Mouse (Mus musculus): ENCODE results near the gene Chaf1a. TPM values are rescaled to one million over a fixed set of nuclear protein-coding genes. Genes with fewer than 3 reads are reported as not detected.

The Chaf1a gene
- polyA plus RNA-seq, 1 experiment from 2014 or later: 3.0 TPM

DNA sequence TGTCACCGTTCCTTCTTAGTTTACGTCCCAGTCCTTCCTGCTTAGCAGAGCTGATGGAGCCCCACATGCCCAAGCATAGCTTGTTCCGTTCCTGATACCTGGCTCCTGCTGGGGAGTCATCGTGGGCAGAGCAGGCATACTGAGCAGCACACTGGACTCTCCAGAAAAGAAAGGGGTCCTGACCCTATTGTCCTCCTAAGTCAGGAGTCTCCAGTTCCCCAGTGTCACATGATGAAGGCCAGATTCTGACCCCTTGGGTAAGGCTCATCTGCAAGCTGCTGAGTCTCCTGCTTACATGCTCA, 17.3 kb upstream of the Chaf1a start:
- TF ChIP-seq EP300 (IDR thresholded peaks at IDR 0.05) (no peak), CTCF (IDR thresholded peaks at IDR 0.05) (no peak)
- ATAC-seq (no peak), DNase-seq (ENCODE audit: low spot score) (no peak)
- H3K27ac ChIP-seq (ENCODE audit: low read length): no peak overlapping the region
- H3K9ac ChIP-seq (replicated peaks; ENCODE audit: low read depth): no peak overlapping the region
- H3K4me1 ChIP-seq (ENCODE audit: insufficient read depth, low read depth, low read length): no peaks in the 10 kb centered on the region
- peaks cover 17% of the 10 kb centered on the region for H3K36me3 ChIP-seq (ENCODE audit: insufficient read depth, low read length)
- no peak overlapping the region for H3K4me2 ChIP-seq (replicated peaks; ENCODE audit: low read depth, low read length)
- no peaks in the 10 kb centered on the region for H3K27me3 ChIP-seq (replicated peaks; ENCODE audit: insufficient read depth, low read length)
- no peaks in the 10 kb centered on the region for H3K9me3 ChIP-seq (ENCODE audit: low read length)
- 82% methylated on average over 4 of the region's 4 CpGs for WGBS
- no peak overlapping the region for H3K4me3 ChIP-seq (ENCODE audit: low read depth, low read length)

- no peak overlapping the region for H3K9ac ChIP-seq (replicated peaks; ENCODE audit: low read depth)
- 44% methylated on average over 5 of the region's 5 CpGs for WGBS
- H3K27ac ChIP-seq (ENCODE audit: low read length): 0 out of 2 replicates have a peak overlapping the region, but pooled peaks have one; percentile 6
- TF ChIP-seq CTCF (IDR thresholded peaks at IDR 0.05) (no peak), EP300 (IDR thresholded peaks at IDR 0.05) (no peak)
- H3K4me2 ChIP-seq (replicated peaks; ENCODE audit: low read depth, low read length): no peak overlapping the region
- peaks cover 15% of the 10 kb centered on the region for H3K36me3 ChIP-seq (ENCODE audit: insufficient read depth, low read length)
- no peaks in the 10 kb centered on the region for H3K9me3 ChIP-seq (ENCODE audit: low read length)
- DNase-seq (ENCODE audit: low spot score) (peak; percentile 47), ATAC-seq (peak; percentile 50)
- H3K4me3 ChIP-seq (ENCODE audit: low read depth, low read length): no peak overlapping the region
- H3K27me3 ChIP-seq (replicated peaks; ENCODE audit: insufficient read depth, low read length): no peaks in the 10 kb centered on the region
- H3K4me1 ChIP-seq (ENCODE audit: insufficient read depth, low read depth, low read length): no peaks in the 10 kb centered on the region
These were observed 16.9 kb upstream of the Chaf1a start for GRCm38 (mm10) chr17:56023386-56023785.

GRCm38 (mm10) chr17:56024476-56024875, 15.8 kb upstream of the Chaf1a start:
- H3K4me1 ChIP-seq (ENCODE audit: insufficient read depth, low read depth, low read length): no peaks in the 10 kb centered on the region
- WGBS: 54% methylated on average over 2 of the region's 2 CpGs
- peaks cover 4% of the 10 kb centered on the region; the same call in 1 of the 2 replicates for H3K36me3 ChIP-seq (ENCODE audit: insufficient read depth, low read length)
- H3K27ac ChIP-seq (ENCODE audit: low read length): no peak overlapping the region
- DNase-seq (ENCODE audit: low spot score) (no peak), ATAC-seq (no peak)
- H3K9ac ChIP-seq (replicated peaks; ENCODE audit: low read depth): no peak overlapping the region
- TF ChIP-seq EP300 (IDR thresholded peaks at IDR 0.05) (no peak), CTCF (IDR thresholded peaks at IDR 0.05) (no peak)
- H3K9me3 ChIP-seq (ENCODE audit: low read length): no peaks in the 10 kb centered on the region
- H3K27me3 ChIP-seq (replicated peaks; ENCODE audit: insufficient read depth, low read length): no peaks in the 10 kb centered on the region
- H3K4me3 ChIP-seq (ENCODE audit: low read depth, low read length): no peak overlapping the region
- no peak overlapping the region for H3K4me2 ChIP-seq (replicated peaks; ENCODE audit: low read depth, low read length)

DNA sequence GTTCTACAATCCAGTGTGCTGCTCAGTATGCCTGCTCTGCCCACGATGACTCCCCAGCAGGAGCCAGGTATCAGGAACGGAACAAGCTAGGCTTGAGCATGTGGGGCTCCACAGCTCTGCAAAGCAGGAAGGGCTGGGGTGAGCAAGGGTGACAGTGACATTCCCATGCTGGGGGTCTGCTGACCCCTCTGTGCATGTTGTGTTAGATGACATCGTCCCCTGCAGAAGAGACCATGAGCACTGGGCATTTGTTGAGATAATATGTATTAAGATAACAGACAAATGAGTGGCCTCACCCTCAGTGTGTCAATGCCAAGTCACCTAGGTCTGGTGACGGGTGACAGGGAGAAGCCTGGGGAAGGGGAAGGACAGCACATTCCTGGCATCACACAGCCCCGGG, 15.3 kb upstream of the Chaf1a start:
- Histone ChIP-seq H3K27me3 (replicated peaks; ENCODE audit: insufficient read depth, low read length) (no peaks in the 10 kb centered on the region), H3K9ac (replicated peaks; ENCODE audit: low read depth) (no peak overlapping the region), H3K27ac (ENCODE audit: low read length) (no peak overlapping the region), H3K9me3 (ENCODE audit: low read length) (no peaks in the 10 kb centered on the region), H3K36me3 (ENCODE audit: insufficient read depth, low read length) (0 out of 2 replicates have a peak, but pooled peaks cover under 1% of the 10 kb centered on the region), H3K4me2 (replicated peaks; ENCODE audit: low read depth, low read length) (no peak overlapping the region), H3K4me1 (ENCODE audit: insufficient read depth, low read depth, low read length) (no peaks in the 10 kb centered on the region), H3K4me3 (ENCODE audit: low read depth, low read length) (no peak overlapping the region)
- TF ChIP-seq CTCF (IDR thresholded peaks at IDR 0.05): no peak
- TF ChIP-seq EP300 (IDR thresholded peaks at IDR 0.05): no peak
- DNase-seq (ENCODE audit: low spot score) (no peak), ATAC-seq (no peak)
- WGBS: 72% methylated on average over 5 of the region's 5 CpGs

DNA sequence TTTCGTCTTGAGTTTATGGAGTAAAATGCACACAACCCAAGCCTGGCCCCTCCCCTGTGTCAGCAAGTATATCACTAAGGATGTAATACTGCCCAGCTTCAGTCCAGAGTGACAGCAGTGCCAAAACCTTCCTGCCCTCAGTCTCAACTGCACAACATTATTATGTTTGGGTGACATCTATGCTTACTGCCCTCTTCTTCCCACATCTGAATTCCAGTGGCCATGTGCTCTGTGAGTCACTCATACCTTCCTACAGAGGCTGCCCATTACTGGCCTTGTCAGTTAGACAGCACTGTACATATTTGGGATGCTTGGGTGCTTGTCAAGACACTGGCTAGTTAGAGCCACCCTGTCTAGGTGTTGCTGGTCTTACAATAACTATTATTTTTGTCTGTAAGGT, 13.9 kb upstream of the Chaf1a start:
- H3K9ac ChIP-seq (replicated peaks; ENCODE audit: low read depth): no peak overlapping the region
- no peak for ATAC-seq
- no peaks in the 10 kb centered on the region for H3K4me1 ChIP-seq (ENCODE audit: insufficient read depth, low read depth, low read length)
- no peak for DNase-seq (ENCODE audit: low spot score)
- TF ChIP-seq CTCF (IDR thresholded peaks at IDR 0.05) (no peak), EP300 (IDR thresholded peaks at IDR 0.05) (no peak)
- H3K4me2 ChIP-seq (replicated peaks; ENCODE audit: low read depth, low read length): no peak overlapping the region
- H3K4me3 ChIP-seq (ENCODE audit: low read depth, low read length): no peak overlapping the region
- WGBS: 85% methylated on average over 1 of the region's 1 CpGs
- H3K27me3 ChIP-seq (replicated peaks; ENCODE audit: insufficient read depth, low read length): no peaks in the 10 kb centered on the region
- no peaks in the 10 kb centered on the region for H3K36me3 ChIP-seq (ENCODE audit: insufficient read depth, low read length)
- no peaks in the 10 kb centered on the region for H3K9me3 ChIP-seq (ENCODE audit: low read length)
- H3K27ac ChIP-seq (ENCODE audit: low read length): no peak overlapping the region

DNA sequence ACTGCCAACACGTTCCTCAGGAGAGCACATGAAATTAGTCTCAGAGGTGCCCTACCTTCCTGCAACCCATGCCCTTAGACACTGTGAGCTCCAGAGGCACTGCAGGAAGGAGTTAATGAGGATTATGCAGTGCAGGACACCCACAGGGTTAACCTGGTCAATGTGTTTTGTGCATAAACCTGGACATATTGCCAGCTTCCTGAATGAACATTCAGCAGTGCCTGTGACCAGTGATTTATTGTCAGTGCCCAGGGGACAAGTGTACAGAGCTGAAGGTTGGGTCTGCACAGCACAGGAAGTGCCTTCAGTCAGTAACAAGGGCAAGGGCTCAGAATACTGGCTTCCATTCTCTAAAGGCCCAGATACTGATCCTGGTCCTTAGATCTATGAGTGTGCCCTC, 13.4 kb upstream of the Chaf1a start:
- Histone ChIP-seq H3K9ac (replicated peaks; ENCODE audit: low read depth) (no peak overlapping the region), H3K9me3 (ENCODE audit: low read length) (no peaks in the 10 kb centered on the region), H3K4me3 (ENCODE audit: low read depth, low read length) (no peak overlapping the region), H3K27ac (ENCODE audit: low read length) (no peak overlapping the region), H3K27me3 (replicated peaks; ENCODE audit: insufficient read depth, low read length) (no peaks in the 10 kb centered on the region), H3K36me3 (ENCODE audit: insufficient read depth, low read length) (no peaks in the 10 kb centered on the region), H3K4me1 (ENCODE audit: insufficient read depth, low read depth, low read length) (no peaks in the 10 kb centered on the region), H3K4me2 (replicated peaks; ENCODE audit: low read depth, low read length) (no peak overlapping the region)
- DNase-seq (ENCODE audit: low spot score) (no peak), ATAC-seq (no peak)
- 59% methylated on average over 1 of the region's 1 CpGs for WGBS
- TF ChIP-seq EP300 (IDR thresholded peaks at IDR 0.05) (no peak), CTCF (IDR thresholded peaks at IDR 0.05) (no peak)

DNA sequence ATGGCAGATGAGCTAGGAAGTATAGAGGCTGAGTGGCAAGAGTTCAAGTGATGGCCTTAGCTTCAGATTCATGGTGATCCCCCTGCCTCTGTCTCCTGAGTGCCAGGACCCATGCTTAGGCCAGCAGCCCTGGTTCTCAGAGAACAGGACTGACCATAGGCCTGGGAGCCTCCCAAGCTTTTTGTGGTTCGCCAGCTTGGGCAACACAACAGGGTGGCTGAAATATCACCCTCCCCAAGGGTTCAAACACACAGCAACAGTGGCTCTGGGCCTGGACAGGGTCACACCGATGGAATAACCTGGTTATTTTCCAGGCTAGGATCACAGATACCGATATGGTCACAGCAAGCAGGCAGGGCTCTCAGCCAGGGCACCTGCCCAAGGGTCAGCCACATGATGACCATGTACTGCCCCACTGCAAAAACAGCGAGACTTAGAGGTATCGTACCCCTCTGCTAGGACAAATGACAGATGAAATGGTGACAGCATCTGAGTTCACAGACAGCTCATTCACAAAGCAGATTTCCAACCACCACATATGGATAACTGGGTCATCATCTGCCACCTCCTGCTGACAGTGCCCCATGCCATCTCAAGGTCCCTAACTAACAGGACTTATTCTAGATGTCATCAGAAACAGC, 12.3 kb upstream of the Chaf1a start:
- H3K36me3 ChIP-seq (ENCODE audit: insufficient read depth, low read length): no peaks in the 10 kb centered on the region
- no peaks in the 10 kb centered on the region for H3K27me3 ChIP-seq (replicated peaks; ENCODE audit: insufficient read depth, low read length)
- no peak overlapping the region for H3K27ac ChIP-seq (ENCODE audit: low read length)
- TF ChIP-seq EP300 (IDR thresholded peaks at IDR 0.05): no peak
- TF ChIP-seq CTCF (IDR thresholded peaks at IDR 0.05): no peak
- no peak for DNase-seq (ENCODE audit: low spot score)
- H3K9ac ChIP-seq (replicated peaks; ENCODE audit: low read depth): no peak overlapping the region
- no peak overlapping the region for H3K4me2 ChIP-seq (replicated peaks; ENCODE audit: low read depth, low read length)
- no peaks in the 10 kb centered on the region for H3K4me1 ChIP-seq (ENCODE audit: insufficient read depth, low read depth, low read length)
- 86% methylated on average over 5 of the region's 5 CpGs for WGBS
- no peaks in the 10 kb centered on the region for H3K9me3 ChIP-seq (ENCODE audit: low read length)
- no peak for ATAC-seq
- H3K4me3 ChIP-seq (ENCODE audit: low read depth, low read length): no peak overlapping the region

Measured in lung, postnatal 0 days (tissue).